Mouse (Mus musculus): ENCODE data around the gene Crisp4. TPM values are rescaled to one million over a fixed set of nuclear protein-coding genes. Genes with fewer than 3 reads are reported as not detected.

The Crisp4 gene
- not detected in 2 replicates for polyA plus RNA-seq (2014; fragmentation: Nextera tagmentation; extraction: Ambion mirVana)

GRCm38 (mm10) chr1:18145802-18146201, at the start of gene Crisp4:
Gene Crisp4 (minus strand): TSS chr1:18145902.
- Histone ChIP-seq H3K4me3 (ENCODE audit: low read depth, low read length) (no peak within 1 kb of the TSS), H3K27ac (ENCODE audit: low read depth, low read length) (no peak within 1 kb of the TSS), H3K4me1 (ENCODE audit: control insufficient read depth, insufficient read depth, low read length) (no peaks in the 10 kb centered on the region), H3K36me3 (ENCODE audit: control insufficient read depth, insufficient read depth, low read length) (no peaks in the 10 kb centered on the region), H3K9ac (ENCODE audit: low read length) (no peak within 1 kb of the TSS), H3K9me3 (replicated peaks; ENCODE audit: control insufficient read depth, low read length) (no peaks in the 10 kb centered on the region), H3K4me2 (ENCODE audit: low read length) (no peak within 1 kb of the TSS), H3K27me3 (replicated peaks; ENCODE audit: control insufficient read depth, insufficient read depth, low read length) (no peaks in the 10 kb centered on the region)
- ATAC-seq (no peak), DNase-seq (ENCODE audit: low spot score) (peak; percentile 4)
- WGBS: 62% methylated on average over 3 of the region's 3 CpGs

GRCm38 (mm10) chr1:18191719-18192118, 46.0 kb upstream of the Crisp4 start:
- H3K4me1 ChIP-seq (ENCODE audit: control insufficient read depth, insufficient read depth, low read length): peaks cover 10% of the 10 kb centered on the region
- peak; percentile 87 for DNase-seq (ENCODE audit: low spot score)
- no peaks in the 10 kb centered on the region for H3K27me3 ChIP-seq (replicated peaks; ENCODE audit: control insufficient read depth, insufficient read depth, low read length)
- no peaks in the 10 kb centered on the region for H3K9me3 ChIP-seq (replicated peaks; ENCODE audit: control insufficient read depth, low read length)
- H3K4me2 ChIP-seq (ENCODE audit: low read length): no peak overlapping the region
- ATAC-seq: peak; percentile 84
- peak overlapping the region; percentile 61; the same call in 1 of the 2 replicates for H3K27ac ChIP-seq (ENCODE audit: low read depth, low read length)
- no peaks in the 10 kb centered on the region for H3K36me3 ChIP-seq (ENCODE audit: control insufficient read depth, insufficient read depth, low read length)
- WGBS: 4% methylated on average over 4 of the region's 4 CpGs
- no peak overlapping the region for H3K9ac ChIP-seq (ENCODE audit: low read length)
- H3K4me3 ChIP-seq (ENCODE audit: low read depth, low read length): no peak overlapping the region

- ATAC-seq: peak; percentile 82
- no peak overlapping the region for H3K9ac ChIP-seq (ENCODE audit: low read length)
- no peaks in the 10 kb centered on the region for H3K36me3 ChIP-seq (ENCODE audit: control insufficient read depth, insufficient read depth, low read length)
- peak overlapping the region; percentile 61; the same call in 1 of the 2 replicates for H3K27ac ChIP-seq (ENCODE audit: low read depth, low read length)
- no peaks in the 10 kb centered on the region for H3K27me3 ChIP-seq (replicated peaks; ENCODE audit: control insufficient read depth, insufficient read depth, low read length)
- peak; percentile 76 for DNase-seq (ENCODE audit: low spot score)
- peaks cover 10% of the 10 kb centered on the region for H3K4me1 ChIP-seq (ENCODE audit: control insufficient read depth, insufficient read depth, low read length)
- H3K9me3 ChIP-seq (replicated peaks; ENCODE audit: control insufficient read depth, low read length): no peaks in the 10 kb centered on the region
- no peak overlapping the region for H3K4me2 ChIP-seq (ENCODE audit: low read length)
- WGBS: 9% methylated on average over 1 of the region's 1 CpGs
- no peak overlapping the region for H3K4me3 ChIP-seq (ENCODE audit: low read depth, low read length)
Observed at GRCm38 (mm10) chr1:18190714-18191712, 45.3 kb upstream of the Crisp4 start.

- WGBS: 64% methylated on average over 3 of the region's 3 CpGs
- Histone ChIP-seq H3K36me3 (ENCODE audit: control insufficient read depth, insufficient read depth, low read length) (no peaks in the 10 kb centered on the region), H3K9ac (ENCODE audit: low read length) (no peak overlapping the region), H3K27me3 (replicated peaks; ENCODE audit: control insufficient read depth, insufficient read depth, low read length) (no peaks in the 10 kb centered on the region), H3K4me2 (ENCODE audit: low read length) (no peak overlapping the region), H3K4me3 (ENCODE audit: low read depth, low read length) (no peak overlapping the region), H3K4me1 (ENCODE audit: control insufficient read depth, insufficient read depth, low read length) (no peaks in the 10 kb centered on the region), H3K9me3 (replicated peaks; ENCODE audit: control insufficient read depth, low read length) (no peaks in the 10 kb centered on the region), H3K27ac (ENCODE audit: low read depth, low read length) (no peak overlapping the region)
- ATAC-seq (peak; percentile 99), DNase-seq (ENCODE audit: low spot score) (peak; percentile 89)
Observed at GRCm38 (mm10) chr1:18181167-18181566, 35.5 kb upstream of the Crisp4 start.

DNA sequence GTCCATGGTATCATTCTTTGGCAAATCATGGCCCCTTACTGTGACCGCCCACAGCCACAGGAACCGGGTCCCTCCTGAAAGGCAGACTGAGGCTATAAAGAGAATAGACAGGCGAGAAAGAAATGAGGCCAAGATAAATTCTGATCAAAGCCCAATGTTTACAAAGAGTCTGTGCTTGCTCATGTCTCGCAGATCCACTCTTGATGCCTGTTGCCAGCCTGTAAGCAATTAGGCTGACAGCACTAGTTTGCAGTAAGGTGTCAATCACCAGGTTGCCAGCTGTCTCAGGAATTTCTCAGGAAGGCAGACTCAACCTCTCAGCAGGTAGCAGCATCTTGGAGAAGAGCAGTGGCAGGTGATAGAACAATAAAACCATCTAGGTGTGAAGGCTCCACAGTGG, 24.9 kb upstream of the Crisp4 start:
- Histone ChIP-seq H3K27me3 (replicated peaks; ENCODE audit: control insufficient read depth, insufficient read depth, low read length) (no peaks in the 10 kb centered on the region), H3K4me1 (ENCODE audit: control insufficient read depth, insufficient read depth, low read length) (no peaks in the 10 kb centered on the region), H3K36me3 (ENCODE audit: control insufficient read depth, insufficient read depth, low read length) (no peaks in the 10 kb centered on the region), H3K4me2 (ENCODE audit: low read length) (no peak overlapping the region), H3K27ac (ENCODE audit: low read depth, low read length) (no peak overlapping the region), H3K9ac (ENCODE audit: low read length) (no peak overlapping the region), H3K9me3 (replicated peaks; ENCODE audit: control insufficient read depth, low read length) (no peaks in the 10 kb centered on the region), H3K4me3 (ENCODE audit: low read depth, low read length) (no peak overlapping the region)
- 73% methylated on average over 4 of the region's 4 CpGs for WGBS
- peak; percentile 48 for DNase-seq (ENCODE audit: low spot score)
- ATAC-seq: 0 out of 2 replicates have a peak, but pooled peaks have one; percentile 33

DNA sequence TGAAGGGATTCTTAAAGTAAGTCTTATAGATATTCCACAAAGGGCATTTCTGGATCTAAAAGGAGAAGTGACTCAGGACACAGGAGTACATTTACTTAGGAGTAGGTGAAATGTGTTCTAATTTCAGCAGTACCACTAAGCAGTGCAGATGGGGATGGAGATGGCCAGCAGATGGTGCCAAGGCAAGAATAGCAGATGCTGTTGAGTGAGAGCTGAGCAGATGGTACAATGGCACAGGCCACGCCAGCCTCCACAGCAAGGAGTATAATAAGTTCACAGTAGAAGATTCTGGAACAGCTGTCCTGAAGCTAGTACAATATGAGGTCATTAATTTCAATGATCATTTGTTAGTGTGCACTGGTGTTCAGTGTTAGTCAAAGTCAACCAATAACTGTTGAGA, 22.6 kb upstream of the Crisp4 start:
- Histone ChIP-seq H3K9ac (ENCODE audit: low read length) (no peak overlapping the region), H3K9me3 (replicated peaks; ENCODE audit: control insufficient read depth, low read length) (no peaks in the 10 kb centered on the region), H3K4me1 (ENCODE audit: control insufficient read depth, insufficient read depth, low read length) (no peaks in the 10 kb centered on the region), H3K4me3 (ENCODE audit: low read depth, low read length) (no peak overlapping the region), H3K27ac (ENCODE audit: low read depth, low read length) (no peak overlapping the region), H3K36me3 (ENCODE audit: control insufficient read depth, insufficient read depth, low read length) (no peaks in the 10 kb centered on the region), H3K27me3 (replicated peaks; ENCODE audit: control insufficient read depth, insufficient read depth, low read length) (no peaks in the 10 kb centered on the region), H3K4me2 (ENCODE audit: low read length) (no peak overlapping the region)
- peak; percentile 96 for ATAC-seq
- 37% methylated on average over 1 of the region's 1 CpGs for WGBS
- peak; percentile 77 for DNase-seq (ENCODE audit: low spot score)

- no peak overlapping the region for H3K4me3 ChIP-seq (ENCODE audit: low read depth, low read length)
- no peaks in the 10 kb centered on the region for H3K27me3 ChIP-seq (replicated peaks; ENCODE audit: control insufficient read depth, insufficient read depth, low read length)
- ATAC-seq (no peak), DNase-seq (ENCODE audit: low spot score) (no peak)
- H3K9ac ChIP-seq (ENCODE audit: low read length): no peak overlapping the region
- H3K4me2 ChIP-seq (ENCODE audit: low read length): no peak overlapping the region
- no peaks in the 10 kb centered on the region for H3K4me1 ChIP-seq (ENCODE audit: control insufficient read depth, insufficient read depth, low read length)
- no peaks in the 10 kb centered on the region for H3K36me3 ChIP-seq (ENCODE audit: control insufficient read depth, insufficient read depth, low read length)
- 85% methylated on average over 6 of the region's 6 CpGs for WGBS
- H3K27ac ChIP-seq (ENCODE audit: low read depth, low read length): no peak overlapping the region
- no peaks in the 10 kb centered on the region for H3K9me3 ChIP-seq (replicated peaks; ENCODE audit: control insufficient read depth, low read length)
Observed at GRCm38 (mm10) chr1:18159082-18159481, 13.4 kb upstream of the Crisp4 start.

GRCm38 (mm10) chr1:18148211-18148610, 2.5 kb upstream of the Crisp4 start:
- H3K9ac ChIP-seq (ENCODE audit: low read length): no peak overlapping the region
- H3K36me3 ChIP-seq (ENCODE audit: control insufficient read depth, insufficient read depth, low read length): no peaks in the 10 kb centered on the region
- H3K4me1 ChIP-seq (ENCODE audit: control insufficient read depth, insufficient read depth, low read length): no peaks in the 10 kb centered on the region
- H3K27me3 ChIP-seq (replicated peaks; ENCODE audit: control insufficient read depth, insufficient read depth, low read length): no peaks in the 10 kb centered on the region
- DNase-seq (ENCODE audit: low spot score): peak; percentile 27
- H3K4me3 ChIP-seq (ENCODE audit: low read depth, low read length): no peak overlapping the region
- no peak overlapping the region for H3K27ac ChIP-seq (ENCODE audit: low read depth, low read length)
- H3K4me2 ChIP-seq (ENCODE audit: low read length): no peak overlapping the region
- no peaks in the 10 kb centered on the region for H3K9me3 ChIP-seq (replicated peaks; ENCODE audit: control insufficient read depth, low read length)
- no peak for ATAC-seq

- Histone ChIP-seq H3K27ac (ENCODE audit: low read depth, low read length) (no peak overlapping the region), H3K9me3 (replicated peaks; ENCODE audit: control insufficient read depth, low read length) (no peaks in the 10 kb centered on the region), H3K4me1 (ENCODE audit: control insufficient read depth, insufficient read depth, low read length) (no peaks in the 10 kb centered on the region), H3K27me3 (replicated peaks; ENCODE audit: control insufficient read depth, insufficient read depth, low read length) (no peaks in the 10 kb centered on the region), H3K4me3 (ENCODE audit: low read depth, low read length) (no peak overlapping the region), H3K36me3 (ENCODE audit: control insufficient read depth, insufficient read depth, low read length) (no peaks in the 10 kb centered on the region), H3K4me2 (ENCODE audit: low read length) (no peak overlapping the region), H3K9ac (ENCODE audit: low read length) (no peak overlapping the region)
- WGBS: 58% methylated on average over 4 of the region's 4 CpGs
- ATAC-seq (no peak), DNase-seq (ENCODE audit: low spot score) (peak; percentile 24)
Observed at GRCm38 (mm10) chr1:18131691-18132090, 14.0 kb downstream of the Crisp4 start.

Data from forebrain, embryonic 14.5 days (tissue).